Mouse (Mus musculus) E14TG2a.4 (cell line): ENCODE results near the gene Cdc42ep4.

Source experiments
- CTCF ChIP-seq: conservative IDR thresholded peaks from 2 replicates; pipeline ENCODE4 v1.5.1; 2014; ENCODE audit warnings: low read length
- NANOG ChIP-seq: IDR thresholded peaks from 2 replicates; pipeline ENCODE4 v1.6.1; 2014; ENCODE audit warnings: borderline replicate concordance, low read length, mixed read lengths
- POU5F1 ChIP-seq: IDR thresholded peaks from 2 replicates; pipeline ENCODE4 v1.6.1; 2014; ENCODE audit warnings: low read length, borderline replicate concordance

- TF ChIP-seq CTCF: no peak
- TF ChIP-seq NANOG: no peak
- TF ChIP-seq POU5F1: no peak
These were observed 42.4 kb downstream of the Cdc42ep4 start for GRCm38 (mm10) chr11:113709272-113709671.
